Mouse (Mus musculus) megakaryocyte, embryonic 14.5 days (primary cell): Measurements from ENCODE around the gene Dop1b. TPM values are rescaled to one million over a fixed set of nuclear protein-coding genes. Genes with fewer than 3 reads are reported as not detected.
A peak's percentile ranks its signal among the peaks of the same experiment; 100 is the strongest.
"Not testable (repeated sequence)": the region's sequence is repeated elsewhere in the genome, so short reads cannot be mapped to it uniquely, and the experiment has no call there.

Experiments used
- H3K27me3 ChIP-seq: replicated peaks from 2 replicates; pipeline ENCODE3; 2012; ENCODE audit warnings: inconsistent platforms
- H3K36me3 ChIP-seq: replicated peaks from 2 replicates; pipeline ENCODE3; 2012; ENCODE audit warnings: low read length, inconsistent platforms, mixed read lengths
- H3K4me1 ChIP-seq: 2 replicates; pipeline ENCODE4 v1.6.1; 2012; ENCODE audit warnings: inconsistent platforms
- H3K4me3 ChIP-seq: replicated peaks from 2 replicates; pipeline ENCODE3; 2012; ENCODE audit warnings: moderate library complexity, mild to moderate bottlenecking, inconsistent platforms
- H3K9me3 ChIP-seq: 2 replicates; pipeline ENCODE4 v1.6.1; 2012; ENCODE audit warnings: inconsistent platforms
- FLI1 ChIP-seq: IDR thresholded peaks from 2 replicates; pipeline ENCODE4 v1.6.1; 2012; ENCODE audit warnings: low read length, inconsistent platforms, mixed read lengths
- GATA1 ChIP-seq: IDR thresholded peaks from 3 replicates; pipeline ENCODE4 v1.6.1; 2012; ENCODE audit warnings: mixed read lengths, low read length, inconsistent platforms, borderline replicate concordance
- polyA plus RNA-seq: library from polyadenylated mRNA; stranded (reverse); fragments of >175 nt; gene quantifications from 2 replicates; pipeline ENCODE4 v1.2.3, GENCODE M21; 2012; ENCODE audit warnings: low replicate concordance; ENCODE audit not compliant: insufficient read depth

The Dop1b gene
- 15.5 and 16.9 TPM in 2 replicates for polyA plus RNA-seq

- Histone ChIP-seq H3K27me3 (peaks cover 22% of the 10 kb centered on the region), H3K4me3 (peak within 1 kb of the TSS; percentile 96), H3K36me3 (peaks cover 11% of the 10 kb centered on the region), H3K9me3 (0 out of 2 replicates have a peak, but pooled peaks cover 2% of the 10 kb centered on the region), H3K4me1 (peaks cover 24% of the 10 kb centered on the region)
- TF ChIP-seq GATA1 (no peak), FLI1 (no peak)
These were observed at the start of gene Dop1b for GRCm38 (mm10) chr16:93711411-93712188. Dop1b (plus strand) TSS chr16:93711904.

- TF ChIP-seq FLI1: no peak
- no peak for TF ChIP-seq GATA1
- Histone ChIP-seq H3K4me1 (no peaks in the 10 kb centered on the region), H3K27me3 (no peaks in the 10 kb centered on the region), H3K9me3 (peaks cover 19% of the 10 kb centered on the region), H3K4me3 (no peak overlapping the region), H3K36me3 (no peaks in the 10 kb centered on the region)
These were observed 43.7 kb upstream of the Dop1b start for GRCm38 (mm10) chr16:93667976-93668375.

GRCm38 (mm10) chr16:93669521-93669920, 42.2 kb upstream of the Dop1b start:
- Histone ChIP-seq H3K9me3 (peaks cover 19% of the 10 kb centered on the region), H3K27me3 (no peaks in the 10 kb centered on the region), H3K4me3 (no peak overlapping the region), H3K4me1 (no peaks in the 10 kb centered on the region), H3K36me3 (no peaks in the 10 kb centered on the region)
- TF ChIP-seq GATA1: no peak
- TF ChIP-seq FLI1: no peak

GRCm38 (mm10) chr16:93670466-93670865, 41.2 kb upstream of the Dop1b start:
- peaks cover 19% of the 10 kb centered on the region for H3K9me3 ChIP-seq
- H3K4me1 ChIP-seq, H3K4me3 ChIP-seq, H3K27me3 ChIP-seq, H3K36me3 ChIP-seq: not testable (repeated sequence)

GRCm38 (mm10) chr16:93671064-93671463, 40.6 kb upstream of the Dop1b start:
- peaks cover 8% of the 10 kb centered on the region for H3K27me3 ChIP-seq
- H3K9me3 ChIP-seq: peaks cover 21% of the 10 kb centered on the region
- no peak for TF ChIP-seq FLI1
- no peak for TF ChIP-seq GATA1
- no peaks in the 10 kb centered on the region for H3K36me3 ChIP-seq
- no peaks in the 10 kb centered on the region for H3K4me1 ChIP-seq
- H3K4me3 ChIP-seq: no peak overlapping the region

- Histone ChIP-seq H3K4me1 (no peaks in the 10 kb centered on the region), H3K4me3 (no peak overlapping the region), H3K36me3 (no peaks in the 10 kb centered on the region), H3K27me3 (peaks cover 49% of the 10 kb centered on the region), H3K9me3 (peaks cover 24% of the 10 kb centered on the region)
- TF ChIP-seq GATA1: no peak
- TF ChIP-seq FLI1: no peak
These were observed 35.3 kb upstream of the Dop1b start for GRCm38 (mm10) chr16:93676376-93676775.

GRCm38 (mm10) chr16:93678206-93678605, 33.5 kb upstream of the Dop1b start:
- TF ChIP-seq FLI1 (no peak), GATA1 (no peak)
- Histone ChIP-seq H3K36me3 (no peaks in the 10 kb centered on the region), H3K4me3 (no peak overlapping the region), H3K27me3 (peaks cover 67% of the 10 kb centered on the region), H3K4me1 (peaks cover 13% of the 10 kb centered on the region), H3K9me3 (peaks cover 33% of the 10 kb centered on the region)

GRCm38 (mm10) chr16:93679165-93679564, 32.5 kb upstream of the Dop1b start:
- Histone ChIP-seq H3K4me1 (peaks cover 23% of the 10 kb centered on the region), H3K4me3 (no peak overlapping the region), H3K9me3 (peaks cover 33% of the 10 kb centered on the region), H3K36me3 (no peaks in the 10 kb centered on the region), H3K27me3 (peaks cover 77% of the 10 kb centered on the region)
- TF ChIP-seq GATA1 (no peak), FLI1 (no peak)

- H3K36me3 ChIP-seq: no peaks in the 10 kb centered on the region
- peaks cover 30% of the 10 kb centered on the region for H3K9me3 ChIP-seq
- TF ChIP-seq GATA1 (no peak), FLI1 (no peak)
- peaks cover 35% of the 10 kb centered on the region for H3K4me1 ChIP-seq
- H3K4me3 ChIP-seq: peak overlapping the region; percentile 92
- peaks cover 79% of the 10 kb centered on the region for H3K27me3 ChIP-seq
These were observed 29.5 kb upstream of the Dop1b start for GRCm38 (mm10) chr16:93682156-93682688.

- Histone ChIP-seq H3K4me1 (peaks cover 37% of the 10 kb centered on the region), H3K4me3 (peak within 1 kb of the TSS; percentile 92), H3K27me3 (peaks cover 74% of the 10 kb centered on the region), H3K36me3 (no peaks in the 10 kb centered on the region), H3K9me3 (peaks cover 24% of the 10 kb centered on the region)
- TF ChIP-seq GATA1 (no peak), FLI1 (no peak)
These were observed 28.8 kb upstream of the Dop1b start, which contains the start of gene Cbr3 for GRCm38 (mm10) chr16:93682689-93683507. Cbr3 (plus strand) TSS chr16:93683215.
